Mouse (Mus musculus) CH12.LX (cell line): Measurements from ENCODE around the gene Rnf213. TPM values are rescaled to one million over a fixed set of nuclear protein-coding genes. Genes with fewer than 3 reads are reported as not detected.
"Not testable (repeated sequence)": the region's sequence is repeated elsewhere in the genome, so short reads cannot be mapped to it uniquely, and the experiment has no call there.

Experiments
- DNase-seq: peaks from one replicate; pipeline ENCODE4 v3.0.0-alpha.2; 2013; ENCODE audit errors: extremely low read depth
- H3K27ac ChIP-seq: 2 replicates; pipeline ENCODE4 v1.5.1; 2012; ENCODE audit warnings: low read depth, mild to moderate bottlenecking, control low read depth, moderate library complexity; ENCODE audit not compliant: insufficient read depth
- H3K27me3 ChIP-seq: replicated peaks from 2 replicates; pipeline ENCODE3; 2012; ENCODE audit warnings: inconsistent platforms
- H3K36me3 ChIP-seq, 2 experiments: replicated peaks in 1 of 2; 2 replicates each; pipeline versions ENCODE3 to v1.6.1; 2012; ENCODE audit warnings: inconsistent platforms in 1 of 2, low read length in 1 of 2, mild to moderate bottlenecking in 1 of 2, mixed read lengths in 1 of 2, moderate library complexity in 1 of 2; ENCODE audit not compliant: control insufficient read depth in 1 of 2, insufficient read depth in 1 of 2
- H3K4me1 ChIP-seq, 2 experiments: 2 replicates each; pipeline ENCODE4 v1.6.1; 2012; ENCODE audit warnings: inconsistent platforms in 1 of 2, moderate library complexity in 1 of 2; ENCODE audit not compliant: insufficient read depth in 2 of 2, control insufficient read depth in 1 of 2
- H3K4me2 ChIP-seq: 2 replicates; pipeline ENCODE4 v1.6.1; 2012; ENCODE audit warnings: low read depth, mild to moderate bottlenecking, control low read depth; ENCODE audit not compliant: poor library complexity, insufficient read depth, severe bottlenecking
- H3K4me3 ChIP-seq, 3 experiments: fragments of 150-350 bp in 1 of 3; sonication (generic) in 1 of 3; replicated peaks in 1 of 3; 2 replicates each; pipeline versions ENCODE3 to v1.5.1; 2011 to 2012; ENCODE audit warnings: low read depth in 2 of 3, low read length in 2 of 3, mild to moderate bottlenecking in 2 of 3, moderate library complexity in 2 of 3, control low read depth in 1 of 3, improper control_type of control experiment in 1 of 3, inconsistent platforms in 1 of 3, mixed read lengths in 1 of 3; ENCODE audit not compliant: poor library complexity in 1 of 3
- H3K79me2 ChIP-seq: replicated peaks from 2 replicates; pipeline ENCODE4 v1.6.1; 2012; ENCODE audit warnings: mild to moderate bottlenecking, moderate library complexity; ENCODE audit not compliant: control insufficient read depth, poor library complexity, insufficient read depth, severe bottlenecking; ENCODE audit errors: extremely low read depth
- H3K9ac ChIP-seq: 2 replicates; pipeline ENCODE4 v1.6.1; 2012; ENCODE audit warnings: low read depth, mild to moderate bottlenecking, control low read depth, moderate library complexity; ENCODE audit not compliant: insufficient read depth
- H3K9me3 ChIP-seq: replicated peaks from 2 replicates; pipeline ENCODE3; 2012; ENCODE audit warnings: low read length, inconsistent platforms, mixed read lengths
- BHLHE40 ChIP-seq: IDR thresholded peaks from 2 replicates; pipeline ENCODE4 v1.6.1; 2011; ENCODE audit warnings: mild to moderate bottlenecking, low read depth, low read length, improper control_type of control experiment
- CTCF ChIP-seq, 2 experiments: IDR thresholded peaks in 1 of 2; conservative IDR thresholded peaks in 1 of 2; 2 replicates each; pipeline ENCODE4 v1.5.1; 2011 to 2012; ENCODE audit warnings: low read depth in 2 of 2, low read length in 2 of 2, improper control_type of control experiment in 1 of 2, inconsistent platforms in 1 of 2, mild to moderate bottlenecking in 1 of 2, moderate library complexity in 1 of 2
- ELF1 ChIP-seq: IDR thresholded peaks from 2 replicates; pipeline ENCODE4 v1.6.1; 2014; ENCODE audit warnings: low read depth, mild to moderate bottlenecking, inconsistent platforms, low read length, improper control_type of control experiment
- EP300 ChIP-seq: IDR thresholded peaks from 2 replicates; pipeline ENCODE4 v1.6.1; 2011; ENCODE audit warnings: low read length, improper control_type of control experiment
- ETS1 ChIP-seq: conservative IDR thresholded peaks from 2 replicates; pipeline ENCODE4 v1.6.1; 2012; ENCODE audit warnings: low read depth, mild to moderate bottlenecking, inconsistent platforms, low read length, improper control_type of control experiment, moderate library complexity
- GABPA ChIP-seq: IDR thresholded peaks from 2 replicates; pipeline ENCODE4 v1.6.1; 2012; ENCODE audit warnings: low read depth, low read length, improper control_type of control experiment, inconsistent platforms; ENCODE audit not compliant: insufficient replicate concordance
- HCFC1 ChIP-seq: IDR thresholded peaks from 2 replicates; pipeline ENCODE4 v1.6.1; 2012; ENCODE audit warnings: low read depth, mild to moderate bottlenecking, inconsistent platforms, low read length, improper control_type of control experiment
- IRF4 ChIP-seq: IDR thresholded peaks from 2 replicates; pipeline ENCODE4 v1.6.1; 2014; ENCODE audit warnings: low read depth, mild to moderate bottlenecking, inconsistent platforms, low read length, improper control_type of control experiment
- JUN ChIP-seq: IDR thresholded peaks from 2 replicates; pipeline ENCODE4 v1.6.1; 2011; ENCODE audit warnings: low read depth, mild to moderate bottlenecking, low read length, improper control_type of control experiment, moderate library complexity; ENCODE audit not compliant: insufficient read depth
- MAFK ChIP-seq: IDR thresholded peaks from 2 replicates; pipeline ENCODE4 v1.6.1; 2011; ENCODE audit warnings: low read length, improper control_type of control experiment; ENCODE audit not compliant: insufficient replicate concordance
- MAZ ChIP-seq: IDR thresholded peaks from 2 replicates; pipeline ENCODE4 v1.6.1; 2012; ENCODE audit warnings: low read depth, mild to moderate bottlenecking, inconsistent platforms, low read length, improper control_type of control experiment, moderate library complexity
- MEF2A ChIP-seq: IDR thresholded peaks from 2 replicates; pipeline ENCODE4 v1.6.1; 2014; ENCODE audit warnings: low read depth, mild to moderate bottlenecking, inconsistent platforms, low read length, improper control_type of control experiment, borderline replicate concordance
- MXI1 ChIP-seq: IDR thresholded peaks from 2 replicates; pipeline ENCODE4 v1.6.1; 2011; ENCODE audit warnings: mild to moderate bottlenecking, low read depth, low read length, improper control_type of control experiment
- MYC ChIP-seq: IDR thresholded peaks from 2 replicates; pipeline ENCODE4 v1.6.1; 2011; ENCODE audit warnings: low read depth, mild to moderate bottlenecking, improper control_type of control experiment, low read length
- NELFE ChIP-seq: IDR thresholded peaks from 2 replicates; pipeline ENCODE4 v1.6.1; 2011; ENCODE audit warnings: low read depth, low read length, improper control_type of control experiment
- NRF1 ChIP-seq: IDR thresholded peaks from 2 replicates; pipeline ENCODE4 v1.6.1; 2014; ENCODE audit warnings: low read depth, mild to moderate bottlenecking, inconsistent platforms, low read length, improper control_type of control experiment, moderate library complexity
- POLR2A ChIP-seq: IDR thresholded peaks from 2 replicates; pipeline ENCODE4 v1.6.1; 2011; ENCODE audit warnings: low read depth, mild to moderate bottlenecking, improper control_type of control experiment, low read length
- RCOR1 ChIP-seq: conservative IDR thresholded peaks from 2 replicates; pipeline ENCODE4 v1.6.1; 2012; ENCODE audit warnings: low read depth, mild to moderate bottlenecking, inconsistent platforms, low read length, improper control_type of control experiment
- SIN3A ChIP-seq: IDR thresholded peaks from 2 replicates; pipeline ENCODE4 v1.6.1; 2012; ENCODE audit warnings: low read length, improper control_type of control experiment, inconsistent platforms
- TBP ChIP-seq: conservative IDR thresholded peaks from 2 replicates; pipeline ENCODE4 v1.6.1; 2011; ENCODE audit warnings: low read depth, low read length, improper control_type of control experiment
- TCF12 ChIP-seq: IDR thresholded peaks from 2 replicates; pipeline ENCODE4 v1.6.1; 2014; ENCODE audit warnings: low read depth, mild to moderate bottlenecking, inconsistent platforms, low read length, improper control_type of control experiment
- USF1 ChIP-seq: IDR thresholded peaks from 2 replicates; pipeline ENCODE4 v1.6.1; 2014; ENCODE audit warnings: low read depth, mild to moderate bottlenecking, inconsistent platforms, low read length, improper control_type of control experiment
- dilution Hi-C: fragments of 300-500 bp; cut with MboI; formaldehyde crosslinking; loops from 2 replicates; pipeline ENCODE4 v1.14.3; 2020; ENCODE audit warnings: low sequenced_read_pairs; ENCODE audit not compliant: extremely low pct_unique_long_range_greater_than_20kb, extremely low pct_ligation_motif_present
- in situ Hi-C: fragments of 300-500 bp; cut with MboI; formaldehyde crosslinking; loops from 3 replicates; pipeline ENCODE4 v1.14.3; 2019; ENCODE audit warnings: low sequenced_read_pairs, low pct_ligation_motif_present, low pct_unique_long_range_greater_than_20kb, mixed read lengths
- polyA plus RNA-seq: library from polyadenylated mRNA; unstranded; fragments of >175 nt; gene quantifications from 2 replicates; pipeline ENCODE4 v1.2.1, GENCODE M21; 2012; ENCODE audit warnings: low read depth; ENCODE audit not compliant: insufficient read length
- total RNA-seq, 2 experiments: library from RNA; depleted of rRNA; stranded (reverse); fragments of 300-350 nt in 1 of 2; fragments of >200 nt in 1 of 2; gene quantifications; 2 replicates each; pipeline ENCODE4 v1.2.3; 2012 to 2014

Rnf213 gene
- total and polyA plus RNA-seq, 3 experiments: 4.2 to 23.2 (median 11.2) TPM

DNA sequence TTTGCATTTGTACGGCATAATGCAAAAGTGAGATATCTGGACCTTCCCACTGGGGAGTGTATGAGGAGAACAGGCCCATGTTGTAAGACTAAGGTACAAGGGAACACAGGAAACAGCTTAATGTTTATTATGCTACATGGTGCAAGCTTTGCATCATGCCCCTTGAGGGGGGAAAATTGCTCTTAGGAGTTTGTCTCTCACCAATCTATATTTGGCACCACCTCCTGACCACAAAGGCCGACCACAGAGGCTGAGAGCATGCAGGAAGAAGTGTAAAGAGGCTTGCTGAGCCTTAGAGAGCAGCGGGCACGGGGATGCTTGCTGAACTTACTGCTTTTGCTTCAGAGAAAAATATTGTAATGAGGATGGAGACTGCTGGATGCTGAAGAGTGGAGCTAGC, 8.0 kb upstream of the Rnf213 start:
- Histone ChIP-seq H3K9me3 (no peaks in the 10 kb centered on the region), H3K36me3 (peaks cover 0 to 9% of the 10 kb centered on the region in 2 experiments), H3K9ac (peak overlapping the region; percentile 38), H3K27me3 (peaks cover 26% of the 10 kb centered on the region), H3K27ac (peak overlapping the region; percentile 85), H3K4me1 (peaks cover 24 to 38% of the 10 kb centered on the region in 2 experiments), H3K4me2 (peak overlapping the region; percentile 55), H3K4me3 (no peak overlapping the region), H3K79me2 (no peaks in the 10 kb centered on the region)
- dilution Hi-C loops: no loop called here
- TF ChIP-seq SIN3A (peak; percentile 60; the same call in 1 of the 2 replicates), MYC (peak; percentile 71; the same call in 1 of the 2 replicates), ETS1 (peak; percentile 68; the same call in 1 of the 2 replicates), RCOR1 (0 out of 2 replicates have a peak, but pooled peaks have one; percentile 20), MEF2A (peak; percentile 100), POLR2A (0 out of 2 replicates have a peak, but pooled peaks have one; percentile 36), ELF1 (peak; percentile 68), BHLHE40 (peak; percentile 76), CTCF (conservative IDR thresholded peaks at IDR 0.05 in 1 of 2, IDR thresholded peaks at IDR 0.05 in 1 of 2; ENCODE audit: low read depth in 2 of 2, low read length in 2 of 2) (no peak), TCF12 (peak; percentile 55; the same call in 1 of the 2 replicates), NRF1 (no peak), EP300 (peak; percentile 77), NELFE (peak; percentile 39; the same call in 1 of the 2 replicates), IRF4 (peak; percentile 77), JUN (no peak), MAZ (no peak), TBP (0 out of 2 replicates have a peak, but pooled peaks have one; percentile 42), MAFK (no peak), HCFC1 (0 out of 2 replicates have a peak, but pooled peaks have one; percentile 35)
- in situ Hi-C loops: no loop called here
- peak; percentile 91 for DNase-seq

DNA sequence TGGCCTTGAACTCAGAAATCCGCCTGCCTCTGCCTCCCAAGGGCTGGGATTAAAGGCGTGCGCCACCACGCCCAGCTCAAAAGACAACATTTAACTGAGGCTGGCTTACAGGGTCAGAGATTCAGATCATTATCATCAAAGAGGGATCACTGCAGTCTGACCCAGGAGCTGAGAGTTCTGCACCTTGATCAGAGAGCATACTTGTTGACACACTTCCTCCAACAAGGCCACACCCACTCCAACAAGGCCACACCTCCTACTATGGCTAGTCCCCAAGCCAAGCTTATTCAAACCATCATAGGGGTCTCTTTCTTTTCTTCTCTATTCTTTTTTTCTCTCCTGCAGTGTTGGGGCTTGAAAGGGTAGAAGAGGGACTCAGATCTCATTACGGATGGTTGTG, 6.6 kb upstream of the Rnf213 start:
- Histone ChIP-seq H3K9ac (no peak overlapping the region), H3K79me2 (no peaks in the 10 kb centered on the region), H3K4me1 (peaks cover 26 to 48% of the 10 kb centered on the region in 2 experiments), H3K9me3 (no peaks in the 10 kb centered on the region), H3K27ac (no peak overlapping the region), H3K4me3 (no peak overlapping the region), H3K4me2 (no peak overlapping the region), H3K27me3 (peaks cover 40% of the 10 kb centered on the region), H3K36me3 (peaks cover 0 to 2% of the 10 kb centered on the region in 2 experiments)
- TF ChIP-seq GABPA: no peak
- no peak for TF ChIP-seq MXI1
- TF ChIP-seq POLR2A: no peak
- TF ChIP-seq NELFE: no peak
- TF ChIP-seq USF1: no peak
- no peak for TF ChIP-seq BHLHE40
- dilution Hi-C loops (no loop called here), in situ Hi-C loops (no loop called here)
- no peak for DNase-seq

DNA sequence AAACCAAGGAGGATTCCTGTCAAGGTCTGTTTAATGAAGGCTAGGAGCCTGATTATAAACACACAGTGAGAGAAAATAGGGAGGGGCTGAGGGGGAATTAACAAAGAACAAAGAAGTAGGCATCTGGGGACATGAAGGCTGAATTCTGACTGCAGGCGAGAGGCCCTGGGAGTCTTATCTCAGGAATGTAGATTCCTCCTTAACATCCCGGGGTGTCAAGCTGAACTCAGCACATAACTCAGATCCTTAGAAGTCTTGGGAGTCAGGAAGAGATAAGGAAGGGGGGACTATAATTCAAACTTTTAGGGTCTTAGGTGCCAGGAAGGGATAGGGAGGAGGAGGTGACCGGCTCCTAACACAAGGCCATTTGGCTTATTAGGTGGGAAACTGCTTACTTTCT, 5.6 kb upstream of the Rnf213 start:
- H3K9me3 ChIP-seq, dilution Hi-C loops, H3K4me2 ChIP-seq, H3K36me3 ChIP-seq, H3K9ac ChIP-seq, in situ Hi-C loops, H3K4me3 ChIP-seq, H3K79me2 ChIP-seq, H3K27ac ChIP-seq, DNase-seq: not testable (repeated sequence)
- Histone ChIP-seq H3K27me3 (peaks cover 49% of the 10 kb centered on the region), H3K4me1 (peaks cover 28 to 51% of the 10 kb centered on the region in 2 experiments)
